Mouse (Mus musculus) forebrain, embryonic 16.5 days (tissue): ENCODE measurements around the gene Chmp6. TPM values are rescaled to one million over a fixed set of nuclear protein-coding genes. Genes with fewer than 3 reads are reported as not detected.

Source experiments
- polyA plus RNA-seq: library from polyadenylated mRNA; unstranded; fragments of >200 nt; fragmentation: Nextera tagmentation; extraction: Ambion mirVana; gene quantifications from 2 replicates; pipeline ENCODE4 v1.2.1, GENCODE M21; 2015

Chmp6 gene
- polyA plus RNA-seq, 1 experiment from 2014 or later: 96.5 TPM

Other genes starting within 250 kb of the Chmp6 start
- 36.5 and 38.7 TPM in 2 replicates for gene Baiap2, start 29.3 kb downstream of the Chmp6 start, polyA plus RNA-seq
- gene Aatk, start 133.7 kb downstream of the Chmp6 start, polyA plus RNA-seq: 21.6 and 28.1 TPM in 2 replicates
- 32.9 and 33.8 TPM in 2 replicates for gene Cep131, start 173.4 kb downstream of the Chmp6 start, polyA plus RNA-seq
- gene Tepsin, start 185.3 kb downstream of the Chmp6 start, polyA plus RNA-seq: 16.6 and 21.7 TPM in 2 replicates
- gene Ndufaf8, start 185.5 kb downstream of the Chmp6 start, polyA plus RNA-seq: 49.4 and 53.3 TPM in 2 replicates
- 106 and 110 TPM in 2 replicates for gene Slc38a10, start 237.9 kb downstream of the Chmp6 start, polyA plus RNA-seq